Mouse (Mus musculus): ENCODE data around the gene Stard9. TPM values are rescaled to one million over a fixed set of nuclear protein-coding genes. Genes with fewer than 3 reads are reported as not detected.

Gene Stard9
- total and polyA plus RNA-seq, 3 experiments = 0.23 to 0.81 (median 0.76) TPM

DNA sequence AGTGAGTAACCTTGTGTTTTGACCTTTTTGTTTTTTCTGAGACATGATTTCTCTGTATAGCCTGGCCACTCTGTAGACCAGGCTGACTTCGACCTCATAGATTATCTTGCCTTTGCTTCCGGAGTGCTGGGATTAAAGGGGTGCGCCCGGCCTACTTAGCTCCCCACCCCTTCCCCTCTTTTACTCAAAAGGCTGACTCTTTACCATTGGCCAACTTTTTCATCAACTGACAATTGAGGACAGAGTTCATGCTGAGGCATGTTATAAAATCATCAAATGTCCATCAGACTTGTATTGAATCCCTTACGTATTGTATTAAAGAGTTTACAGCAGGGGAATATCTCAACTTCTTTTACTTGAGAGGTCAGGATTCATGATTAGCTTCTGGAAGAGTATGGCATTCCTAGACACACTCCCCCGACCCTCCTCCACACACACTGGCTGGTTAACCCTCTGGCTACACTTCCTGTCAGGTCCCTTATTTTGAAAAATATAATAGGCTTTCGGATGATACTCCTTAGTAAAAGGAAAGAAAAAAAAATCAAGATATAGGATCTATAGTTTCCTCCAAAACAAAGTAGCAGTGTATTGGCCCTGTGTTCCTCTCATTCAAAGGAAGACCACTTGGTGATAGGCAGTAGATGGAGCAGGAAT is 103.1 kb downstream of the Stard9 start:
- Histone ChIP-seq H3K4me2 (ENCODE audit: insufficient read depth, low read depth, poor library complexity, severe bottlenecking) (peak overlapping the region; percentile 91), H3K9ac (ENCODE audit: insufficient read depth, low read depth) (peak overlapping the region; percentile 81), H3K27ac (ENCODE audit: insufficient read depth, low read depth) (no peak overlapping the region), H3K79me2 (replicated peaks; ENCODE audit: control insufficient read depth, extremely low read depth, insufficient read depth, poor library complexity, severe bottlenecking) (peaks cover 11% of the 10 kb centered on the region; the same call in 1 of the 2 replicates), H3K36me3 (replicated peaks in 1 of 2; ENCODE audit: control insufficient read depth in 1 of 2, insufficient read depth in 1 of 2, low read length in 1 of 2) (peaks cover 19 to 30% of the 10 kb centered on the region in 2 experiments), H3K27me3 (replicated peaks) (no peaks in the 10 kb centered on the region), H3K9me3 (replicated peaks; ENCODE audit: low read length) (no peaks in the 10 kb centered on the region), H3K4me3 (replicated peaks in 1 of 3; ENCODE audit: low read depth in 2 of 3, low read length in 2 of 3, poor library complexity in 1 of 3) (peak overlapping the region; percentile 61 to 86 (median 83)), H3K4me1 (ENCODE audit: control insufficient read depth in 1 of 2, insufficient read depth in 2 of 2) (peaks cover 10 to 42% of the 10 kb centered on the region in 2 experiments)
- in situ Hi-C loops (cut with MboI; ENCODE audit: low pct_ligation_motif_present, low pct_unique_long_range_greater_than_20kb, low sequenced_read_pairs) (no loop called here), dilution Hi-C loops (cut with MboI; ENCODE audit: extremely low pct_ligation_motif_present, extremely low pct_unique_long_range_greater_than_20kb, low sequenced_read_pairs) (no loop called here)
- TF ChIP-seq MAZ (IDR thresholded peaks at IDR 0.05; ENCODE audit: low read depth, low read length) = 0 out of 2 replicates have a peak, but pooled peaks have one; percentile 44
- TF ChIP-seq ZMIZ1 (IDR thresholded peaks at IDR 0.05; ENCODE audit: low read depth, low read length) = no peak
- peak; percentile 22; the same call in 1 of the 2 replicates for TF ChIP-seq SIN3A (IDR thresholded peaks at IDR 0.05; ENCODE audit: low read length)
- TF ChIP-seq ZNF384 (IDR thresholded peaks at IDR 0.05; ENCODE audit: low read depth, low read length) = no peak
- peak; percentile 20 for TF ChIP-seq MXI1 (IDR thresholded peaks at IDR 0.05; ENCODE audit: low read depth, low read length)
- TF ChIP-seq JUND (conservative IDR thresholded peaks at IDR 0.05; ENCODE audit: low read depth, low read length) = no peak
- TF ChIP-seq TBP (conservative IDR thresholded peaks at IDR 0.05; ENCODE audit: low read depth, low read length) = peak; percentile 8; the same call in 1 of the 2 replicates
- no peak for DNase-seq (ENCODE audit: extremely low read depth)

DNA sequence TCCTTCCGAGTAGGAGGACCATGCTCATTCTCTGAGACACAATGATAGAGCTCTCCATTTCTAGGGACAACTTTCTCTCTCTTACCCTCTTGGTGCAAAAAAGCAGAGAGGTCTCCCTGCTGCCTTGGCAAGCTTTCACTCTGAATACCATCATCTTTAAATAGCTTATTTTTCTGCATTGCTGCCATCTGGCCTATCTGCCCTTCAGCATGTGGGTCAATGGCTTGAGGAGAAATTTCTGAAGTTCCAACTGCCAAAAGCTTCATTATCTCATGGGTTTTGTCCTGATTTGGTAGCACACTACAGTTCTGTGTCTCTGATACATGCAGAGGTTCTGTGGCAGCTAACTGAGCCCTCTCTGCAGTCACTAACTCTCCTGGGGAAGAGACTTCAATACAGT is 116.6 kb downstream of the Stard9 start:
- in situ Hi-C loops (cut with MboI; ENCODE audit: low pct_ligation_motif_present, low pct_unique_long_range_greater_than_20kb, low sequenced_read_pairs) (no loop called here), dilution Hi-C loops (cut with MboI; ENCODE audit: extremely low pct_ligation_motif_present, extremely low pct_unique_long_range_greater_than_20kb, low sequenced_read_pairs) (no loop called here)
- Histone ChIP-seq H3K4me1 (ENCODE audit: control insufficient read depth in 1 of 2, insufficient read depth in 2 of 2) (no peaks in the 10 kb centered on the region), H3K79me2 (replicated peaks; ENCODE audit: control insufficient read depth, extremely low read depth, insufficient read depth, poor library complexity, severe bottlenecking) (no peaks in the 10 kb centered on the region), H3K9me3 (replicated peaks; ENCODE audit: low read length) (no peaks in the 10 kb centered on the region), H3K9ac (ENCODE audit: insufficient read depth, low read depth) (no peak overlapping the region), H3K27me3 (replicated peaks) (no peaks in the 10 kb centered on the region), H3K36me3 (replicated peaks in 1 of 2; ENCODE audit: control insufficient read depth in 1 of 2, insufficient read depth in 1 of 2, low read length in 1 of 2) (peaks cover 0 to 6% of the 10 kb centered on the region in 2 experiments), H3K4me3 (replicated peaks in 1 of 3; ENCODE audit: low read depth in 2 of 3, low read length in 2 of 3, poor library complexity in 1 of 3) (no peak overlapping the region), H3K27ac (ENCODE audit: insufficient read depth, low read depth) (no peak overlapping the region), H3K4me2 (ENCODE audit: insufficient read depth, low read depth, poor library complexity, severe bottlenecking) (no peak overlapping the region)
- TF ChIP-seq TCF12 (IDR thresholded peaks at IDR 0.05; ENCODE audit: low read depth, low read length) (no peak), HCFC1 (IDR thresholded peaks at IDR 0.05; ENCODE audit: low read depth, low read length) (no peak), MAX (IDR thresholded peaks at IDR 0.05; ENCODE audit: low read length) (no peak), NELFE (IDR thresholded peaks at IDR 0.05; ENCODE audit: low read depth, low read length) (no peak), POLR2AphosphoS2 (IDR thresholded peaks at IDR 0.05; ENCODE audit: low read depth, low read length) (no peak)
- no peak for DNase-seq (ENCODE audit: extremely low read depth)

GRCm38 (mm10) chr2:120748041-120748440 is 119.1 kb downstream of the Stard9 start:
- Histone ChIP-seq H3K9me3 (replicated peaks; ENCODE audit: low read length) (no peaks in the 10 kb centered on the region), H3K36me3 (replicated peaks in 1 of 2; ENCODE audit: control insufficient read depth in 1 of 2, insufficient read depth in 1 of 2, low read length in 1 of 2) (peaks cover 0 to 3% of the 10 kb centered on the region in 2 experiments), H3K79me2 (replicated peaks; ENCODE audit: control insufficient read depth, extremely low read depth, insufficient read depth, poor library complexity, severe bottlenecking) (no peaks in the 10 kb centered on the region), H3K9ac (ENCODE audit: insufficient read depth, low read depth) (no peak overlapping the region), H3K4me1 (ENCODE audit: control insufficient read depth in 1 of 2, insufficient read depth in 2 of 2) (no peaks in the 10 kb centered on the region), H3K27me3 (replicated peaks) (no peaks in the 10 kb centered on the region), H3K4me3 (replicated peaks in 1 of 3; ENCODE audit: low read depth in 2 of 3, low read length in 2 of 3, poor library complexity in 1 of 3) (no peak overlapping the region), H3K27ac (ENCODE audit: insufficient read depth, low read depth) (no peak overlapping the region), H3K4me2 (ENCODE audit: insufficient read depth, low read depth, poor library complexity, severe bottlenecking) (no peak overlapping the region)
- no peak for TF ChIP-seq POLR2AphosphoS2 (IDR thresholded peaks at IDR 0.05; ENCODE audit: low read depth, low read length)
- no peak for TF ChIP-seq USF1 (IDR thresholded peaks at IDR 0.05; ENCODE audit: low read depth, low read length)
- TF ChIP-seq ZC3H11A (IDR thresholded peaks at IDR 0.05; ENCODE audit: low read depth, low read length) = no peak
- no peak for TF ChIP-seq EP300 (IDR thresholded peaks at IDR 0.05; ENCODE audit: low read length)
- TF ChIP-seq NELFE (IDR thresholded peaks at IDR 0.05; ENCODE audit: low read depth, low read length) = no peak
- no peak for TF ChIP-seq PAX5 (IDR thresholded peaks at IDR 0.05; ENCODE audit: low read length)
- no peak for TF ChIP-seq BHLHE40 (IDR thresholded peaks at IDR 0.05; ENCODE audit: low read depth, low read length)
- TF ChIP-seq MAZ (IDR thresholded peaks at IDR 0.05; ENCODE audit: low read depth, low read length) = no peak
- TF ChIP-seq ETS1 (conservative IDR thresholded peaks at IDR 0.05; ENCODE audit: low read depth, low read length) = no peak
- TF ChIP-seq IRF4 (IDR thresholded peaks at IDR 0.05; ENCODE audit: low read depth, low read length) = no peak
- no peak for TF ChIP-seq TBP (conservative IDR thresholded peaks at IDR 0.05; ENCODE audit: low read depth, low read length)
- TF ChIP-seq E2F4 (IDR thresholded peaks at IDR 0.05; ENCODE audit: insufficient replicate concordance, low read depth, low read length) = no peak
- TF ChIP-seq MXI1 (IDR thresholded peaks at IDR 0.05; ENCODE audit: low read depth, low read length) = no peak
- dilution Hi-C loops (cut with MboI; ENCODE audit: extremely low pct_ligation_motif_present, extremely low pct_unique_long_range_greater_than_20kb, low sequenced_read_pairs) = no loop called here
- in situ Hi-C loops (cut with MboI; ENCODE audit: low pct_ligation_motif_present, low pct_unique_long_range_greater_than_20kb, low sequenced_read_pairs) = no loop called here
- DNase-seq (ENCODE audit: extremely low read depth) = no peak
